Mouse (Mus musculus): Measurements from ENCODE around the gene Vmn1r205.
"Not testable (repeated sequence)": the region's sequence is repeated elsewhere in the genome, so short reads cannot be mapped to it uniquely, and the experiment has no call there.

Vmn1r205 gene

DNA sequence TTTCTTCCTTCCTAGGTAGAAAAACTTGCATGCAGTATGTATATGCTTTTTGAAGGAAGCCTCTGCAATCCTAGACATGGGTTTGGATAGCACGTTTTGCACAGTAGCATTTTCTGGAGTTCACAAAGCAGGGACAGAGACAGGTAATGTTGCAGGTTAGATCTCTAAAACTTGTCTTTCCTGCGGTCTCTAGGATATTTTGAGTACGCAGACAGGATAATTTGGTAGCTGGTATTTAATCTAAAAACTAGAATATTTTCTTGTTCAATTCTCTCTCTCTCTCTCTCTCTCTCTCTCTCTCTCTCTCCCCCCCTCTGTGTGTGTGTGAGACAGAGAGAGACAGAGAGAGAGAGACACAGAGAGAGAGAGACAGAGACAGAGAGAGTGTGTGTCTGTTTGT, at the start of gene Vmn1r205:
Gene Vmn1r205, minus strand, starts transcription at position 101 of the 400 bp plus-strand sequence.
- DNase-seq, result no peak

DNA sequence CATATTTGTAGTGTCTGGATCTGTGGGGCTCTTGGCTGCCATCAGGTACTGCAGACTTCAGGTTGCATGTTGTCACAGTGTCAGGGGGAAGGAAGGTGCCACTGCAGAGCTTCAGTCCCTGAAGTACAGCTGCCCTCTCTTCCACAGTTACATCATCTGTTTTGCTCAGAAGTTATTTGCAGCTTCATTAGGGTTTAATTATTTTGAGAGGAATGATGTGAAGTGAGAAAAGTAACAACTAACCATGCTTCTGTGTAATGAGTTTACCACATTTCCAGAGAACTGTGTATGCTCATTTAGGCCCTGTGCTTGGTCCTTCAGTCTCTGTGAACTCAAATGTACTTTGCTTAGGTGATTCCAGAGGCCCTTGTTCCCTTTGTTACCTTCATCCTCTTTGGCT, 31.4 kb upstream of the Vmn1r205 start, which contains the start of gene Vmn1r206:
Gene Vmn1r206, minus strand, starts transcription at position 101 of the 400 bp plus-strand sequence.
- not testable (repeated sequence) for DNase-seq

DNA sequence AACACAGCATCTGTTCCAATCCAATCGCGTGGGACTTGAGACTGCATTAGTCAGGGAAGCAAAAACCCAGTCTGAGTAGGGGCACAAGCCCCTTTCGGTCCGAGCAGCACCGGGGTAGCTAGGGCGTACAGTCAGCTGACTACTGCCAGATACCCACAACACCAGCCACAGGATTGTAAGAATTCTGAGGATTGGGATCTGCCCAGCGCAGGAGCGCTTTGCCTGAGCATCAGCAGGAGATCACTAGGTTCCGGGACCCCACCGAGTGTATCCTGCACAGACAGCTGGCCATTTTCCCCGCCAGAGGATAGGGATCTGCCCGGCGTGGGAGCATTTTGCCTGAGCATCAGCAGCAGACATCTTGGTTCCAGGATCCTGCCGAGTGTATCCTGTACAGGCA, 9.5 kb downstream of the Vmn1r205 start:
- DNase-seq, result not testable (repeated sequence)

DNA sequence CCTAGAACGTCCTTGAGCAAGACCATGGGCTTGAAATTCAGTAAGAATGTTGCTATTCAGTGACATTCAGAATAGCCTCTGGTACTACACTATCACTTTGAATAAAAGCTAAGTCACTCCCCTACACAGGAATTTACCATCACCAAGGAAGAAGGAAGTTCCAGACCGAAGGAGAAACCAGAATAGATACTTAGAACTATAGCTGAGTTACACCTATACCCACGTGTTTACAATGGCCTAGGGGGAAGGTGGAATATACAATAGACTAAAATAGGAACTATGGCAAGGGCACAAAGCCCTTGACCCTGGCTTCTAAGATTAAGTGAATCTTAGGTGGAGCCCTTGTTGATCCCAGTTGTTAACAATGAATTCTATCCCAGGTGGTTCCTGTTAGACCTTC, 17.9 kb downstream of the Vmn1r205 start:
- DNase-seq, result not testable (repeated sequence)

DNA sequence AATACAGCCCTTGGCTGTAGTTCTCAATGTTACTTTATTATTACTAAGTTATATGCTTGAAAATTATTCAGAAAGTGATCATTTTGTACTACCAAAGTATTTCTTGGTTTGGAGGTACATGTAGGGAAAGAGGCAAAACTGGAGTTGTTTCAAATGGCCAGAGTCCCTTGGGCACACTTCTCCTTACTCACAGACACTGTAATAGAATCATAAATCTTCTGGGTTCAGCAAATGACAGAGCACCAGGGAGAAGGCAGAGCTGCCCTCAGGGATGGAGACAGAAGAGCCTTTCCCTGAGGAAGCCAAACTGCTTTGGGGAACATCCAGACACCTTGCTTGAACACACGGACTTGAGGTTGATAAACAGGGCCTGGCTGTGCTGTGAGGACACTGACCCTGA, 39.9 kb downstream of the Vmn1r205 start, which contains the start of gene Vmn1r204:
Gene Vmn1r204, plus strand, starts transcription at position 301 of the 400 bp plus-strand sequence.
- DNase-seq, result not testable (repeated sequence)
